Mouse (Mus musculus): ENCODE measurements around the gene Cdkn2c. TPM values are rescaled to one million over a fixed set of nuclear protein-coding genes. Genes with fewer than 3 reads are reported as not detected.

The Cdkn2c gene
- polyA plus RNA-seq, 1 experiment, result 35.4 TPM

- TF ChIP-seq POLR2A (IDR thresholded peaks at IDR 0.05; ENCODE audit: control insufficient read depth, extremely low read depth, insufficient read depth, low read length, poor library complexity) (no peak), CTCF (IDR thresholded peaks at IDR 0.05; ENCODE audit: borderline replicate concordance, control insufficient read depth, extremely low read depth, insufficient read depth, low read length, poor library complexity) (no peak)
- no peak overlapping the region for H3K27ac ChIP-seq (ENCODE audit: control insufficient read depth, insufficient read depth, low read length)
- H3K4me3 ChIP-seq (ENCODE audit: control insufficient read depth, insufficient read depth, low read length), result no peak overlapping the region
- 0 out of 2 replicates have a peak, but pooled peaks cover 3% of the 10 kb centered on the region for H3K4me1 ChIP-seq (replicated peaks; ENCODE audit: control insufficient read depth, insufficient read depth, low read length)
- H3K27me3 ChIP-seq (ENCODE audit: control insufficient read depth, insufficient read depth, low read length), result no peaks in the 10 kb centered on the region
- H3K36me3 ChIP-seq (ENCODE audit: control insufficient read depth, insufficient read depth, low read length), result no peaks in the 10 kb centered on the region
- no peak for DNase-seq
Measured at GRCm38 (mm10) chr4:109653251-109653650, 13.7 kb downstream of the Cdkn2c start.

DNA sequence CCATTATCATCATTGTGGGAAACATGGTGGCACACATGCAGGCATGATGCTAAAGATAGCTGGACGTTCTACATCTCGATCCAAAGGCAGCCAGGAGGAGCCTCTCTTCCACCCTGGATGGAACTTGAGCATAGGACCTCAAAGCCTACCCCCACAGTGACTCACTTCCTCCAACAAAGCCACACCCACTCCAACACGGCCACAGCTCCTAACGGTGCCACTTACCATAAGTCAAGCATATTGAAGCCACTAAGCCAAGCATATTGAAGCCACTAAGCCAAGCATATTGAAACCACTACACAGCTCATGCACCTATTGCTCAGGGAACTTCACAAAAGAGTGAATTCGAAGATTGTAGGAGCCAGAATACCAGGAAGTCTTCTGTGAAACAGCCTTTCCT is 17.7 kb downstream of the Cdkn2c start:
- Histone ChIP-seq H3K27me3 (ENCODE audit: control insufficient read depth, insufficient read depth, low read length) (no peaks in the 10 kb centered on the region), H3K36me3 (ENCODE audit: control insufficient read depth, insufficient read depth, low read length) (no peaks in the 10 kb centered on the region), H3K4me3 (ENCODE audit: control insufficient read depth, insufficient read depth, low read length) (no peak overlapping the region), H3K27ac (ENCODE audit: control insufficient read depth, insufficient read depth, low read length) (no peak overlapping the region), H3K4me1 (replicated peaks; ENCODE audit: control insufficient read depth, insufficient read depth, low read length) (no peaks in the 10 kb centered on the region)
- no peak for DNase-seq
- 81% methylated on average over 5 of the region's 5 CpGs for WGBS
- no peak for TF ChIP-seq CTCF (IDR thresholded peaks at IDR 0.05; ENCODE audit: borderline replicate concordance, control insufficient read depth, extremely low read depth, insufficient read depth, low read length, poor library complexity)
- TF ChIP-seq POLR2A (IDR thresholded peaks at IDR 0.05; ENCODE audit: control insufficient read depth, extremely low read depth, insufficient read depth, low read length, poor library complexity), result no peak

- no peak for DNase-seq
- WGBS, result 83% methylated on average over 4 of the region's 4 CpGs
- no peak for TF ChIP-seq POLR2A (IDR thresholded peaks at IDR 0.05; ENCODE audit: control insufficient read depth, extremely low read depth, insufficient read depth, low read length, poor library complexity)
- TF ChIP-seq CTCF (IDR thresholded peaks at IDR 0.05; ENCODE audit: borderline replicate concordance, control insufficient read depth, extremely low read depth, insufficient read depth, low read length, poor library complexity), result no peak
- Histone ChIP-seq H3K4me1 (replicated peaks; ENCODE audit: control insufficient read depth, insufficient read depth, low read length) (no peaks in the 10 kb centered on the region), H3K36me3 (ENCODE audit: control insufficient read depth, insufficient read depth, low read length) (no peaks in the 10 kb centered on the region), H3K27me3 (ENCODE audit: control insufficient read depth, insufficient read depth, low read length) (no peaks in the 10 kb centered on the region), H3K27ac (ENCODE audit: control insufficient read depth, insufficient read depth, low read length) (no peak overlapping the region), H3K4me3 (ENCODE audit: control insufficient read depth, insufficient read depth, low read length) (no peak overlapping the region)
Measured at GRCm38 (mm10) chr4:109647281-109647680, 19.7 kb downstream of the Cdkn2c start.

DNA sequence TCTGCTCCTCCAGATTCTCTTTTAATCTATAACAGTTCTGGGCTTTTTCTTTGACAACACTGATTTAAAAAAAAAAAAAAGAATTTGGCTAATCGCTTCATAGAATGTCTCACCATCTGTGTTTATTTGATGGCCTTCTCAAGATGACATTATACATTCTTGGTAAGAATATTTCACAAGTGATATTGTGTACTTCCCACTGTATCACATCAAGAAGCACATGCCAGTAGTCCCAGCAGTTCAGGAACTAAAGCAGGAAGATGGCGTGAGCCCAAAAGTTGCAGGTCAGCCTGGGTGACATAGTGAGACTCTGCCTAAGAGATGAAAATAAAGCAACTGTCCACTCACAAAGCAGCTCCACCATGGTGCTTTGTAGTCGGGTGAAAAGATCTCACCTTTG is 25.5 kb downstream of the Cdkn2c start:
- Histone ChIP-seq H3K27ac (ENCODE audit: control insufficient read depth, insufficient read depth, low read length) (no peak overlapping the region), H3K4me3 (ENCODE audit: control insufficient read depth, insufficient read depth, low read length) (no peak overlapping the region), H3K4me1 (replicated peaks; ENCODE audit: control insufficient read depth, insufficient read depth, low read length) (no peaks in the 10 kb centered on the region), H3K36me3 (ENCODE audit: control insufficient read depth, insufficient read depth, low read length) (no peaks in the 10 kb centered on the region), H3K27me3 (ENCODE audit: control insufficient read depth, insufficient read depth, low read length) (no peaks in the 10 kb centered on the region)
- no peak for DNase-seq
- WGBS, result 88% methylated on average over 3 of the region's 3 CpGs
- no peak for TF ChIP-seq CTCF (IDR thresholded peaks at IDR 0.05; ENCODE audit: borderline replicate concordance, control insufficient read depth, extremely low read depth, insufficient read depth, low read length, poor library complexity)
- no peak for TF ChIP-seq POLR2A (IDR thresholded peaks at IDR 0.05; ENCODE audit: control insufficient read depth, extremely low read depth, insufficient read depth, low read length, poor library complexity)

- no peak overlapping the region for H3K27ac ChIP-seq (ENCODE audit: control insufficient read depth, insufficient read depth, low read length)
- no peaks in the 10 kb centered on the region for H3K36me3 ChIP-seq (ENCODE audit: control insufficient read depth, insufficient read depth, low read length)
- H3K4me3 ChIP-seq (ENCODE audit: control insufficient read depth, insufficient read depth, low read length), result no peak overlapping the region
- H3K27me3 ChIP-seq (ENCODE audit: control insufficient read depth, insufficient read depth, low read length), result no peaks in the 10 kb centered on the region
- no peaks in the 10 kb centered on the region for H3K4me1 ChIP-seq (replicated peaks; ENCODE audit: control insufficient read depth, insufficient read depth, low read length)
- DNase-seq, result no peak
- TF ChIP-seq CTCF (IDR thresholded peaks at IDR 0.05; ENCODE audit: borderline replicate concordance, control insufficient read depth, extremely low read depth, insufficient read depth, low read length, poor library complexity) (no peak), POLR2A (IDR thresholded peaks at IDR 0.05; ENCODE audit: control insufficient read depth, extremely low read depth, insufficient read depth, low read length, poor library complexity) (no peak)
- WGBS, result 95% methylated on average over 7 of the region's 7 CpGs
Measured at GRCm38 (mm10) chr4:109640141-109640540, 26.8 kb downstream of the Cdkn2c start.

DNA sequence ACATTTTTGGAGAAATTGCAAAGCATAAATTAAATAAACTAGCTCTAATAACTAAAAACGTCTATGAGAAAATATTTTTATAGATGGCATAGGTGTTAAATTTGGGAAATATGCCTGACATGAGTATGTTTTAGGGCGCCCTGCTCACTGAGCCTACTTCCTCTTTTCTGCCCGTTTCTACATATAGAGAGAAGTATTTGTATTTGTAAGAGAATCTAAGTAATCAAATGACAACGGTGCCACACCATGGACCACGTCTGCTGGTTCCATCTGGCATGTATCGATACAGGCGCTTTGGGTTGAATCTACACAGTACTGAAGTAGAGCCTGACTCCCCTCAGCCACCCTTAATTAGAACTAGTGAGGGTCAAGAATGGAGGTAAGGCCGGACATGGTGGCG is 27.6 kb downstream of the Cdkn2c start:
- WGBS, result 61% methylated on average over 9 of the region's 9 CpGs
- Histone ChIP-seq H3K27ac (ENCODE audit: control insufficient read depth, insufficient read depth, low read length) (no peak overlapping the region), H3K4me1 (replicated peaks; ENCODE audit: control insufficient read depth, insufficient read depth, low read length) (no peaks in the 10 kb centered on the region), H3K27me3 (ENCODE audit: control insufficient read depth, insufficient read depth, low read length) (no peaks in the 10 kb centered on the region), H3K4me3 (ENCODE audit: control insufficient read depth, insufficient read depth, low read length) (no peak overlapping the region), H3K36me3 (ENCODE audit: control insufficient read depth, insufficient read depth, low read length) (no peaks in the 10 kb centered on the region)
- TF ChIP-seq POLR2A (IDR thresholded peaks at IDR 0.05; ENCODE audit: control insufficient read depth, extremely low read depth, insufficient read depth, low read length, poor library complexity) (no peak), CTCF (IDR thresholded peaks at IDR 0.05; ENCODE audit: borderline replicate concordance, control insufficient read depth, extremely low read depth, insufficient read depth, low read length, poor library complexity) (no peak)
- no peak for DNase-seq

DNA sequence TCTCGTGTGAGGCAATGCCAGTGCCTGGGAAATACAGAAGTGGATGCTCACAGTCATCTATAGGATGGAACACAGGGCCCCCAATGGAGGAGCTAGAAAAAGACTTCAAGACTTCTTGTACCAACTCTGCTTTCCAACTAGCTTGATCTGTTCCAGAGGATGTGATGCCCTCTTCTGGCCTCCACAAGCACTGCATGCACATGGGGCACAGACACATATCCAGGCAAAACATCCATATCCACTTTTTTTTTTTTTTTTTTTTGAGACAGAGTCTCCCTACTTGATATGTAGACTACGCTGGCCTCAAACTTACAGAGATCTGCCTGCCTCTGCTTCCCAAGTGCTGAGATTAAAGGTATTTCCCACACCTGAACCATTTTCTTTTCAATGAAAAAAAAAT is 32.0 kb downstream of the Cdkn2c start:
- peak; percentile 24 for DNase-seq

More for the DNA sequence above, 32.0 kb downstream of the Cdkn2c start:
- TF ChIP-seq CTCF (IDR thresholded peaks at IDR 0.05; ENCODE audit: borderline replicate concordance, control insufficient read depth, extremely low read depth, insufficient read depth, low read length, poor library complexity) (no peak), POLR2A (IDR thresholded peaks at IDR 0.05; ENCODE audit: control insufficient read depth, extremely low read depth, insufficient read depth, low read length, poor library complexity) (no peak)
- Histone ChIP-seq H3K27me3 (ENCODE audit: control insufficient read depth, insufficient read depth, low read length) (no peaks in the 10 kb centered on the region), H3K4me1 (replicated peaks; ENCODE audit: control insufficient read depth, insufficient read depth, low read length) (no peaks in the 10 kb centered on the region), H3K36me3 (ENCODE audit: control insufficient read depth, insufficient read depth, low read length) (no peaks in the 10 kb centered on the region), H3K4me3 (ENCODE audit: control insufficient read depth, insufficient read depth, low read length) (no peak overlapping the region), H3K27ac (ENCODE audit: control insufficient read depth, insufficient read depth, low read length) (no peak overlapping the region)
- WGBS, result 96% methylated on average over 2 of the region's 2 CpGs
